Mouse (Mus musculus) heart, postnatal 0 days (tissue): Measurements from ENCODE around the gene Klf13. TPM values are rescaled to one million over a fixed set of nuclear protein-coding genes. Genes with fewer than 3 reads are reported as not detected.

Source experiments
- ATAC-seq: fragments of 200-750 bp; cut with Nextera tagmentation; 2 replicates; pipeline ENCODE4 v1.8.0; 2017; ENCODE audit warnings: low read depth, moderate number of reproducible peaks, moderate library complexity; ENCODE audit not compliant: insufficient read depth
- DNase-seq: peaks from one replicate; pipeline ENCODE4 v3.0.0-alpha.2; 2016; ENCODE audit warnings: low spot score
- H3K27ac ChIP-seq: fragments of 300-500 bp; sonication (generic); 2 replicates; pipeline ENCODE4 v1.5.1; 2014; ENCODE audit warnings: low read depth, mild to moderate bottlenecking
- H3K27me3 ChIP-seq: fragments of 300-500 bp; sonication (generic); 2 replicates; pipeline ENCODE4 v1.6.1; 2014; ENCODE audit warnings: low read length, mixed read lengths; ENCODE audit not compliant: control insufficient read depth, insufficient read depth
- H3K36me3 ChIP-seq: fragments of 300-500 bp; sonication (generic); replicated peaks from 2 replicates; pipeline ENCODE4 v1.6.1; 2014; ENCODE audit warnings: low read length, mixed read lengths; ENCODE audit not compliant: control insufficient read depth, insufficient read depth
- H3K4me1 ChIP-seq: fragments of 300-500 bp; sonication (generic); 2 replicates; pipeline ENCODE4 v1.6.1; 2014; ENCODE audit warnings: antibody characterized with exemption; ENCODE audit not compliant: control insufficient read depth, insufficient read depth
- H3K4me2 ChIP-seq: fragments of 300-500 bp; sonication (generic); 2 replicates; pipeline ENCODE4 v1.6.1; 2014; ENCODE audit warnings: low read depth, mild to moderate bottlenecking, low read length, moderate library complexity
- H3K4me3 ChIP-seq: fragments of 300-500 bp; sonication (generic); 2 replicates; pipeline ENCODE4 v1.5.1; 2014; ENCODE audit warnings: low read depth, low read length
- H3K9ac ChIP-seq: fragments of 300-500 bp; sonication (generic); replicated peaks from 2 replicates; pipeline ENCODE4 v1.6.1; 2014; ENCODE audit warnings: low read depth, low read length, mixed read lengths
- H3K9me3 ChIP-seq: fragments of 300-500 bp; sonication (generic); replicated peaks from 2 replicates; pipeline ENCODE4 v1.6.1; 2016; ENCODE audit warnings: low read length; ENCODE audit not compliant: control insufficient read depth
- CTCF ChIP-seq: IDR thresholded peaks from 2 replicates; pipeline ENCODE4 v1.5.1; 2016; ENCODE audit warnings: antibody characterized with exemption, control low read depth, low read depth
- EP300 ChIP-seq: IDR thresholded peaks from 2 replicates; pipeline ENCODE4 v1.6.1; 2016; ENCODE audit warnings: antibody characterized with exemption, low read depth
- whole genome bisulfite sequencing: fragments of 180-500 bp; shearing (Covaris S2); extraction: QIAGEN DNeasy Blood & Tissue Kit; methylation state at CpG from one replicate; pipeline ENCODE4 v1.1.7; 2014; 5-methylcytosine and 5-hydroxymethylcytosine counted together
- polyA plus RNA-seq: library from polyadenylated mRNA; unstranded; fragments of >200 nt; fragmentation: Nextera tagmentation; extraction: Ambion mirVana; gene quantifications from 2 replicates; pipeline ENCODE4 v1.2.1, GENCODE M21; 2015
- total RNA-seq: library from RNA; depleted of rRNA; stranded (reverse); fragments of >200 nt; gene quantifications from 2 replicates; pipeline ENCODE4 v1.2.3, GENCODE M21; 2014; ENCODE audit warnings: low replicate concordance

Gene Klf13
- total and polyA plus RNA-seq, 2 experiments from 2014 or later = 26.5 to 47.4 TPM

- Histone ChIP-seq H3K4me3 (no peak overlapping the region), H3K4me1 (peaks cover 81% of the 10 kb centered on the region), H3K27me3 (no peaks in the 10 kb centered on the region), H3K9me3 (no peaks in the 10 kb centered on the region), H3K9ac (peak overlapping the region; percentile 28; the same call in 1 of the 2 replicates), H3K27ac (peak overlapping the region; percentile 73), H3K36me3 (no peaks in the 10 kb centered on the region), H3K4me2 (no peak overlapping the region)
- DNase-seq (no peak), ATAC-seq (no peak)
- TF ChIP-seq CTCF (no peak), EP300 (no peak)
- 69% methylated on average over 5 of the region's 5 CpGs for WGBS
Observed at GRCm38 (mm10) chr7:63907778-63908495, 30.8 kb downstream of the Klf13 start.

GRCm38 (mm10) chr7:63905642-63906041, 33.1 kb downstream of the Klf13 start:
- Histone ChIP-seq H3K4me3 (no peak overlapping the region), H3K4me1 (peaks cover 78% of the 10 kb centered on the region), H3K27me3 (no peaks in the 10 kb centered on the region), H3K4me2 (peak overlapping the region; percentile 16), H3K9me3 (no peaks in the 10 kb centered on the region), H3K36me3 (no peaks in the 10 kb centered on the region), H3K9ac (no peak overlapping the region), H3K27ac (peak overlapping the region; percentile 78)
- DNase-seq (no peak), ATAC-seq (0 out of 2 replicates have a peak, but pooled peaks have one; percentile 10)
- WGBS = 60% methylated on average over 5 of the region's 5 CpGs
- TF ChIP-seq CTCF = no peak
- TF ChIP-seq EP300 = no peak

- Histone ChIP-seq H3K9me3 (no peaks in the 10 kb centered on the region), H3K27ac (peak overlapping the region; percentile 78), H3K4me3 (no peak overlapping the region), H3K4me2 (peak overlapping the region; percentile 16), H3K4me1 (peaks cover 73% of the 10 kb centered on the region), H3K27me3 (no peaks in the 10 kb centered on the region), H3K36me3 (no peaks in the 10 kb centered on the region), H3K9ac (no peak overlapping the region)
- no peak for DNase-seq
- peak; percentile 59 for ATAC-seq
- 85% methylated on average over 2 of the region's 2 CpGs for WGBS
- TF ChIP-seq CTCF (no peak), EP300 (no peak; the same call in 1 of the 2 replicates)
Observed at GRCm38 (mm10) chr7:63905190-63905589, 33.5 kb downstream of the Klf13 start.

- H3K4me2 ChIP-seq = no peak overlapping the region
Observed at GRCm38 (mm10) chr7:63903635-63904380, 34.9 kb downstream of the Klf13 start.

GRCm38 (mm10) chr7:63902604-63903210, 36.0 kb downstream of the Klf13 start:
- ATAC-seq (no peak), DNase-seq (no peak)
- H3K4me3 ChIP-seq = no peak overlapping the region
- H3K36me3 ChIP-seq = no peaks in the 10 kb centered on the region
- no peak overlapping the region for H3K9ac ChIP-seq
- no peak for TF ChIP-seq CTCF
- TF ChIP-seq EP300 = no peak
- H3K27ac ChIP-seq = peak overlapping the region; percentile 62
- H3K4me2 ChIP-seq = no peak overlapping the region
- H3K27me3 ChIP-seq = no peaks in the 10 kb centered on the region
- no peaks in the 10 kb centered on the region for H3K9me3 ChIP-seq
- WGBS = 57% methylated on average over 3 of the region's 3 CpGs
- H3K4me1 ChIP-seq = peaks cover 56% of the 10 kb centered on the region

More at GRCm38 (mm10) chr7:63903635-63904380, 34.9 kb downstream of the Klf13 start:
- H3K4me1 ChIP-seq = peaks cover 60% of the 10 kb centered on the region
- no peaks in the 10 kb centered on the region for H3K27me3 ChIP-seq
- no peaks in the 10 kb centered on the region for H3K9me3 ChIP-seq
- H3K36me3 ChIP-seq = no peaks in the 10 kb centered on the region
- DNase-seq = no peak
- H3K27ac ChIP-seq = peak overlapping the region; percentile 62
- no peak for ATAC-seq
- 52% methylated on average over 9 of the region's 9 CpGs for WGBS
- TF ChIP-seq EP300 (no peak), CTCF (no peak)
- no peak overlapping the region for H3K4me3 ChIP-seq
- H3K9ac ChIP-seq = no peak overlapping the region
